Mouse (Mus musculus) left cerebral cortex, postnatal 25 days (tissue): ENCODE results near the gene Ablim1. TPM values are rescaled to one million over a fixed set of nuclear protein-coding genes. Genes with fewer than 3 reads are reported as not detected.
"Not testable (repeated sequence)": the region's sequence is repeated elsewhere in the genome, so short reads cannot be mapped to it uniquely, and the experiment has no call there.

ENCODE experiments used
- DNase-seq, 2 experiments: peaks; one replicate each; pipeline ENCODE4 v3.0.0; 2022; ENCODE audit warnings: low spot score in 2 of 2, mixed read lengths in 1 of 2
- intact Hi-C: fragments of 180-260 bp; cut with DNase I; formaldehyde crosslinking; loops from one replicate; pipeline ENCODE4 v1.15.1; 2025
- total RNA-seq, 2 experiments: library from RNA; stranded (reverse); gene quantifications; 2 replicates each; pipeline ENCODE4 v1.2.3; 2021

Ablim1 gene
- total RNA-seq, 2 experiments from 2014 or later, result 106 to 113 TPM

DNA sequence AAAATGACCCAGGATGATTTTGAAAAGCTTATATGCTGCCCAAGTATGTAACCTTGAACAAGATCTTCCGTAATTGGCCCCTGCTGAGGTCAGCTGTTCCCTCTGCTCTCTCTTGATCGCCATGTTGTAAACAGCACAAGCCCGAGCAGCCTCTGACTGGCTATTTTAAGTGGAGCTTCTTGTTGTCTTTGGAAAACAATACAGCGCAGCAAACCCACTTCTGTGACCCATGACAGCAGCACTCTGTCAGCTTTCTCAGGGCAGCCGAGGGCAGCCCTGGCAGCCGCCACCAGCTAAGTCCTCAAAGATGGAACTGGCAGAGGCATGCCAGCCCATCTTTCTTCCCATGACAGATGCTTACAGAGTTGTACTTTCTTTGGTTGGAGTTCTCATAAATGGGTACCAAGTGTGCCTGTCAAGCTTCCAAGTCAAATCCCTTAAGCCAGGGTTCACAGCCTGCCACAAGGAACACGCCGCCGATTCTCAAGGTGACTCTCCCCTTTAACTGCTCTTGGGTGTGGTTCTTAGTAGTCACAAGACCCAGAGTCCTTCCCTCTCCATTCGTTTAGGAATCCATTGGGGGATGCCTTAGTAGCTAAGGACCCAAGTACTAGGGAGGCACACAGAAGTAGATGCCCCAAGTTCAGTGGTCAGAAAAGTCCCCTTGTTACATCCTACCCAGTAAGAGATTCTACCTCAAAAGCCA is 172.8 kb downstream of the Ablim1 start:
- intact Hi-C loops, result no loop called here
- no peak for DNase-seq

- no peak for DNase-seq
- intact Hi-C loops, result no loop called here
Observed at GRCm38 (mm10) chr19:57140874-57141273, 173.8 kb downstream of the Ablim1 start.

DNA sequence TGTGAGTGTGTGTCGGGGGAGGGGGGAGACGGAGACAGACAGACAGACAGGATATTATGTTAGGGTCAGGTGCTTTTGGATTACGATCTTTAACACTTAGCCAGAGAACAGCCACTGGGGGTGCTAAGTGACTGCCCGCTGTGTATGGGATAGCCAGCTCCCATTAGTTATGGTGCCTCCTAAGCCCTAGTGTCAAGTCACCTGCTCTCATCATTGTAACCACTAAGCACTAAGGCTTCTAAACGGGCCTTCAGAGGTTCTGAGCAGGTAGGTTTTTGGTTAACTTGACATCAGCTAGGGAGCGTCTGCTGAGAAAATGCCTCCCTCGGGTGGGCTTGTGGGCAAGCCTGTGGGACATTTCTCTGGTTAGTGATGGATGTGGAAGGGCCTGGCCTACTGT is 174.6 kb downstream of the Ablim1 start:
- DNase-seq, result no peak
- intact Hi-C loops, result no loop called here

- DNase-seq, result peak in 1 of 2 experiments; percentile 80
- intact Hi-C loops, result loop anchor here (2.0 to 5.0 kb wide), 2 partner anchors 190 to 212 kb away; no protein-coding TSS in a partner anchor
Observed at GRCm38 (mm10) chr19:57138909-57139617, 175.7 kb downstream of the Ablim1 start.

DNA sequence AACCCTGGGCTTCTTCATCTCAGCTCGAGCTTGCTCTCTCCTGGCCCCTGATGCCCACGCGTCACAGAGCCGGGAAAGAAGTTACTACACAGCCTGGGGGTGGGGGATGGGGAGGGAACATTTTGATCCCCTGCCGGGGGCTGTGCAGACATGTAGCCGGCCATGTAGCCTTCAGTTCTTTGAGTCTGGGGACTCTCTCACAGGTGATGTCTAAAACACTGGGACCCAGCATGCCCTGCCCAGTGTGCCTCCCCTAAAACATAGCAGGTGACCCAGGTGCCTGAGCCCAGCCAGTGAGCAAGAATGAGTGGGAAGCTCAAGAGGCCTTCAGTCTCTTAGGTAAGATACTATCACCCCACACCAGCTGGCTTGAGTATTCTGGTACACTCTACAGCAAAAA is 176.2 kb downstream of the Ablim1 start:
- DNase-seq, result no peak
- intact Hi-C loops, result loop anchor here (2.0 to 5.0 kb wide), 2 partner anchors 190 to 211 kb away; no protein-coding TSS in a partner anchor

DNA sequence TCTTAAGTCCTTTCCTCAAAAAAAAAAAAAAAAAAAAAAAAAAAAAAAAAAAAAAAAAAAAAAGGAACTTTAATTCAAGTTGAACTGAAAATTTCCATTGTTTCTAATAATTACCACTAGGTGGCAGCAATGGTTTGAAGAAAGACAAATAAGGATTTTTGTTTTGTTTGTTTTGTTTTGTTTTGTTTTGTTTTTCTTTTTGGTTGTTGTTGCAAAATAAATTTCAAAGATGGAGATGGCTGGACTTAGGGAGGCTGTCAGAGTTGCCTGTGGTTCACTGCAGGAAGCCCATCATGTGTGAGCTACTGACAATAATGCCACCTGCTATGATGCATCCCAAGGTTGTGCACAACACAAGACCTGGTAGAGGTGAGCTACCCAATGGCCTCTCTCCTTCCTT is 176.7 kb downstream of the Ablim1 start:
- DNase-seq, result no peak
- intact Hi-C loops, result loop anchor here (2.0 to 5.0 kb wide), 2 partner anchors 191 to 211 kb away; no protein-coding TSS in a partner anchor

DNA sequence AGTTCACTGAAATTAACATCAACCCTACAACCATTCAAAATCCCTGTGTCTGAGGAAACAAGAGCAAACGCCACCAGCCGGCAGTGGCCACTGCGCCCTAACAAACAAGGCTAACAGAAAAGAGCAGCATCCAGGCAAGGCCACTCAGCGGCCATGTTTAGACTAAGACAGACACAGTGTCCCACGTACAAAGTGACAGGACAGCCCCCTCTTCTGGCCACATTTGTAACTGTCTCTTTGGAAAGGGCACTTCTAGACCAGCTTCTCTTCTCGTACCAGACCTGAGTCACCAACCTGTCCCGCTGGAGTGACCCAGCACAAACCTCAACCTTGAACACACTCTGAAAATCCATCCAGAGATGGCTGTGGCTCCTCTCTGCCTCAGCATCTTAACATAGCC is 178.5 kb downstream of the Ablim1 start:
- DNase-seq, result peak in 1 of 2 experiments; percentile 62
- intact Hi-C loops, result loop anchor here (2.0 to 5.0 kb wide), 2 partner anchors 67 to 209 kb away; no protein-coding TSS in a partner anchor

DNA sequence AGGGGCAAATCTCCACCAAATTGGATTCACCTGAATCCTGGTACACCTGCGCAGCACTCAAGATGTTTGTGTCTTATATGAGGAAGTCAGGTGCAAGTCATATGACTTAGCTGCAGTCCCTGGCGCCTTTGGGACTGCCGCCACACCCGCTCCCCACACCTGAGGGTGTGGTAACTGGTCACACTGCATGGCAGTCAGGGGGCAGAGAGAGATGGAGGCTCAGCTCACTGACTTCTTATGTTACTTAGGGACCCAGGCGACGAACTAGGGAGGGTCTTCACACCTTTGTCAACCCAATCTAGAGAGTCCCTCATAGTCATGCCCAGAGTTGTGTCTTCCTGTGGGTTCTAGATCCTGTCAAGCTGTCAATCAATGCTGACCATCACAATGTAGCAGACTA is 179.1 kb downstream of the Ablim1 start:
- DNase-seq, result not testable (repeated sequence)
- intact Hi-C loops, result loop anchor here (2.0 to 5.0 kb wide), 2 partner anchors 67 to 208 kb away; no protein-coding TSS in a partner anchor

- DNase-seq, result no peak
- intact Hi-C loops, result loop anchor here (5.0 kb wide), 1 partner anchor 208 kb away; no protein-coding TSS in a partner anchor
Observed at GRCm38 (mm10) chr19:57134654-57135348, 179.9 kb downstream of the Ablim1 start.

GRCm38 (mm10) chr19:57132916-57133520 is 181.7 kb downstream of the Ablim1 start:
- intact Hi-C loops, result no loop called here
- no peak for DNase-seq

DNA sequence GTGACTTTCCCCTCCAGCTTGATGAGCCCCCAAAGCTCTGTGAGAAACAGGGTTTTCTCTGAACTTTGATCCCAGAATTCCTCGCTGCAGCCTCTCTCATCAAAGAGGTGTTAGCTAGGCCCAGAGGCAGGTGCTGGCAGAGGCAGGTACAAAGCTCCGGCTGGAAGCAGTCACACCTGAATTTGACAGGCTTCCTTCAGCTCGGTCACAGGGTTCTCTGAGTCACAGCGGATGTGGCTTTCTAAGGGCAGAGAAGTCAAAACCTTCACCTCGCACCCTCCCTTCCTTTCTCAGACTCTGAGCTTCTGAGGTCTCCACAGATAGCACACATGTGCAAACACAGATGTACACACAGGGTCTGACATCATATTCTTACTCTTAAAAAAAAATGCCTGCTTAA is 182.4 kb downstream of the Ablim1 start:
- DNase-seq, result no peak
- intact Hi-C loops, result no loop called here

DNA sequence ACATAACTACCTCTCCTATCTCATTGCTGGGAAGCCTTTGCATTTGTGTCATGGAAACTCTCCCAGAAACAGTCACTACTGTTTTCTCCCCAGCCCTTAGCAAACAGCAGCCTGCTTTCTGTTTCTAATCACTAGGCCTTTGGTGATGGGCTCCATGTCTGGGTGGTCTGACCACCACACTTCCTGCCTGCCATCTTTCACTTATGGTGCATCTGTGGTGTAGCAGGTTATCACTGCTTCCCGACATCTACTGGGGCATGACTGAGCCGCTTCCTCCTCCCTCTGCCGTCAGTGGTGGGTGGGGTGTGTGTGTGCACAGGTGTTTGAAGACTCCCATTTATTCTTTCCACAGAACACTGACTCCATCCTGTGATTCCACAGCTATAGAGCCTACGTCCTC is 183.4 kb downstream of the Ablim1 start:
- no peak for DNase-seq
- intact Hi-C loops, result no loop called here

DNA sequence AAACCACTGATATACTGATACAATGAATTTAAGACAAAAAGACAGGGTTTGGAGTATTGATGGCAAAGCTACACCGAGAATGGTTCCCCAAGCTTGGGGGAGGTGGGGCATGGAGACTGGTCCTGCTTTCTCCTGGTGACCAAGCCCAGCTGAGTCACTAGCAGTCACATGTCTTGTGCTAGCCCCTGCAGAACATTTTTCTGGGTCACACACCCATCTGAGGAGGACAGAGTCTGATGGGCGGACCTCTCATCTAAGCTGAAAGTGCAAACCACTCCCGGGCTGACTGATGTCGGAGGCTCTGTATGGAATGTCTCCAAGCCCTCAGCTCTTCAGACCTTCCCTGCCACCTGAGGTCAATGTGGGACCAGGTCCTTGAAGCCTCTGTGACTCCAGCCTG is 184.1 kb downstream of the Ablim1 start:
- DNase-seq, result peak in 1 of 2 experiments; percentile 52
- intact Hi-C loops, result no loop called here

- intact Hi-C loops, result no loop called here
Observed at GRCm38 (mm10) chr19:57129729-57130128, 185.0 kb downstream of the Ablim1 start.

GRCm38 (mm10) chr19:57128037-57128436 is 186.7 kb downstream of the Ablim1 start:
- DNase-seq, result no peak
- intact Hi-C loops, result no loop called here

More at GRCm38 (mm10) chr19:57129729-57130128, 185.0 kb downstream of the Ablim1 start:
- DNase-seq, result no peak

DNA sequence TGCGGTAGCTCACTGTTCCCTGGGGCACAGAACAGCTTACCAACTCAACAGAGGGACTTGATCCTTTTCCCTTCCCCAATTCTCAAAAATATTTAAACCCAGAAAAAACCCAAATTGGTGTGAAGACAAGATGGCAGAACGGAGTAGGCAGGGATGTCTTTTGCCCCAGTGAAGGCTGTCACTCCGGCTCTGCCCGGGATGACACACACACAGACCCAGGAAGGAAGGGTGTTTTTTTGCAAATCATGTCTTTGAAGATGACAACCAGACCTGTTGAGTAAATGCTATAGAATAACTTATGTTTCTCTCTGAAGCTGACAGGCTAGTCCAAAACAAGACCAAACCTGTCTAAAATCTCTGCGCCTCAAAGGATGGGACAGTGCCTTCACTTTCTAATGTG is 187.2 kb downstream of the Ablim1 start:
- intact Hi-C loops, result no loop called here
- no peak for DNase-seq

DNA sequence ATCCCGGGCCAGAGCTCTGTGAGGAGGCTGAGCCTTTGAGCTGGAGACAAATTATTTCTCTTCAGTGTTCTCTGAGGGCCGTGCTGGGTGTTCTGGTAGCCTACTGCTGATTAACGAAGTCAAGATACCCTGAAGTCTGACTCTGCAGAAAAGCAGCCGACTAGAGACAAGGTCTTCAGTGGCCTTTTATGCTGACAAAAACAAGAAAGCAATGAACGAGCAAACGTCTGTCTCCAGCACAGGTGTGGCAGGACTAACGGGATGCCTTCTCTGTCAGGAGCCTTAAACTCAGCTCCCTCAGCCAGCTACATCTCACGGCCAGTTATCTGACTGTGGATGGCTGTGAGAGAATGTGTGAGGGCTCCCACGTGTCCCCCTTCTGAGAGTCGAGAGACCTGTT is 187.8 kb downstream of the Ablim1 start:
- intact Hi-C loops, result no loop called here
- DNase-seq, result no peak

- intact Hi-C loops, result no loop called here
- DNase-seq, result no peak
Observed at GRCm38 (mm10) chr19:57124906-57125305, 189.8 kb downstream of the Ablim1 start.

- intact Hi-C loops, result no loop called here
- no peak for DNase-seq
Observed at GRCm38 (mm10) chr19:57124138-57124519, 190.6 kb downstream of the Ablim1 start.
